Mouse (Mus musculus) CH12.LX (cell line): Measurements from ENCODE around the gene Glis3. TPM values are rescaled to one million over a fixed set of nuclear protein-coding genes. Genes with fewer than 3 reads are reported as not detected.

Source experiments
- DNase-seq: peaks from one replicate; pipeline ENCODE4 v3.0.0-alpha.2; 2013; ENCODE audit errors: extremely low read depth
- H3K27ac ChIP-seq: 2 replicates; pipeline ENCODE4 v1.5.1; 2012; ENCODE audit warnings: low read depth, mild to moderate bottlenecking, control low read depth, moderate library complexity; ENCODE audit not compliant: insufficient read depth
- H3K27me3 ChIP-seq: replicated peaks from 2 replicates; pipeline ENCODE3; 2012; ENCODE audit warnings: inconsistent platforms
- H3K36me3 ChIP-seq, 2 experiments: replicated peaks in 1 of 2; 2 replicates each; pipeline versions ENCODE3 to v1.6.1; 2012; ENCODE audit warnings: inconsistent platforms in 1 of 2, low read length in 1 of 2, mild to moderate bottlenecking in 1 of 2, mixed read lengths in 1 of 2, moderate library complexity in 1 of 2; ENCODE audit not compliant: control insufficient read depth in 1 of 2, insufficient read depth in 1 of 2
- H3K4me1 ChIP-seq, 2 experiments: 2 replicates each; pipeline ENCODE4 v1.6.1; 2012; ENCODE audit warnings: inconsistent platforms in 1 of 2, moderate library complexity in 1 of 2; ENCODE audit not compliant: insufficient read depth in 2 of 2, control insufficient read depth in 1 of 2
- H3K4me2 ChIP-seq: 2 replicates; pipeline ENCODE4 v1.6.1; 2012; ENCODE audit warnings: low read depth, mild to moderate bottlenecking, control low read depth; ENCODE audit not compliant: poor library complexity, insufficient read depth, severe bottlenecking
- H3K4me3 ChIP-seq, 3 experiments: fragments of 150-350 bp in 1 of 3; sonication (generic) in 1 of 3; replicated peaks in 1 of 3; 2 replicates each; pipeline versions ENCODE3 to v1.5.1; 2011 to 2012; ENCODE audit warnings: low read depth in 2 of 3, low read length in 2 of 3, mild to moderate bottlenecking in 2 of 3, moderate library complexity in 2 of 3, control low read depth in 1 of 3, improper control_type of control experiment in 1 of 3, inconsistent platforms in 1 of 3, mixed read lengths in 1 of 3; ENCODE audit not compliant: poor library complexity in 1 of 3
- H3K79me2 ChIP-seq: replicated peaks from 2 replicates; pipeline ENCODE4 v1.6.1; 2012; ENCODE audit warnings: mild to moderate bottlenecking, moderate library complexity; ENCODE audit not compliant: control insufficient read depth, poor library complexity, insufficient read depth, severe bottlenecking; ENCODE audit errors: extremely low read depth
- H3K9ac ChIP-seq: 2 replicates; pipeline ENCODE4 v1.6.1; 2012; ENCODE audit warnings: low read depth, mild to moderate bottlenecking, control low read depth, moderate library complexity; ENCODE audit not compliant: insufficient read depth
- H3K9me3 ChIP-seq: replicated peaks from 2 replicates; pipeline ENCODE3; 2012; ENCODE audit warnings: low read length, inconsistent platforms, mixed read lengths
- BHLHE40 ChIP-seq: IDR thresholded peaks from 2 replicates; pipeline ENCODE4 v1.6.1; 2011; ENCODE audit warnings: mild to moderate bottlenecking, low read depth, low read length, improper control_type of control experiment
- CHD1 ChIP-seq: IDR thresholded peaks from 2 replicates; pipeline ENCODE4 v1.6.1; 2012; ENCODE audit warnings: low read depth, low read length, improper control_type of control experiment, inconsistent platforms
- CHD2 ChIP-seq: IDR thresholded peaks from 2 replicates; pipeline ENCODE4 v1.6.1; 2011; ENCODE audit warnings: low read length, improper control_type of control experiment
- CTCF ChIP-seq, 2 experiments: IDR thresholded peaks in 1 of 2; conservative IDR thresholded peaks in 1 of 2; 2 replicates each; pipeline ENCODE4 v1.5.1; 2011 to 2012; ENCODE audit warnings: low read depth in 2 of 2, low read length in 2 of 2, improper control_type of control experiment in 1 of 2, inconsistent platforms in 1 of 2, mild to moderate bottlenecking in 1 of 2, moderate library complexity in 1 of 2
- E2F4 ChIP-seq: IDR thresholded peaks from 2 replicates; pipeline ENCODE4 v1.6.1; 2011; ENCODE audit warnings: low read depth, low read length, improper control_type of control experiment; ENCODE audit not compliant: insufficient replicate concordance
- ELF1 ChIP-seq: IDR thresholded peaks from 2 replicates; pipeline ENCODE4 v1.6.1; 2014; ENCODE audit warnings: low read depth, mild to moderate bottlenecking, inconsistent platforms, low read length, improper control_type of control experiment
- GABPA ChIP-seq: IDR thresholded peaks from 2 replicates; pipeline ENCODE4 v1.6.1; 2012; ENCODE audit warnings: low read depth, low read length, improper control_type of control experiment, inconsistent platforms; ENCODE audit not compliant: insufficient replicate concordance
- IRF4 ChIP-seq: IDR thresholded peaks from 2 replicates; pipeline ENCODE4 v1.6.1; 2014; ENCODE audit warnings: low read depth, mild to moderate bottlenecking, inconsistent platforms, low read length, improper control_type of control experiment
- JUND ChIP-seq: conservative IDR thresholded peaks from 2 replicates; pipeline ENCODE4 v1.6.1; 2011; ENCODE audit warnings: low read depth, low read length, improper control_type of control experiment
- MAFK ChIP-seq: IDR thresholded peaks from 2 replicates; pipeline ENCODE4 v1.6.1; 2011; ENCODE audit warnings: low read length, improper control_type of control experiment; ENCODE audit not compliant: insufficient replicate concordance
- MAZ ChIP-seq: IDR thresholded peaks from 2 replicates; pipeline ENCODE4 v1.6.1; 2012; ENCODE audit warnings: low read depth, mild to moderate bottlenecking, inconsistent platforms, low read length, improper control_type of control experiment, moderate library complexity
- MXI1 ChIP-seq: IDR thresholded peaks from 2 replicates; pipeline ENCODE4 v1.6.1; 2011; ENCODE audit warnings: mild to moderate bottlenecking, low read depth, low read length, improper control_type of control experiment
- NELFE ChIP-seq: IDR thresholded peaks from 2 replicates; pipeline ENCODE4 v1.6.1; 2011; ENCODE audit warnings: low read depth, low read length, improper control_type of control experiment
- PAX5 ChIP-seq: IDR thresholded peaks from 2 replicates; pipeline ENCODE4 v1.6.1; 2012; ENCODE audit warnings: low read length, inconsistent platforms, mixed read lengths
- POLR2A ChIP-seq: IDR thresholded peaks from 2 replicates; pipeline ENCODE4 v1.6.1; 2011; ENCODE audit warnings: low read depth, mild to moderate bottlenecking, improper control_type of control experiment, low read length
- POLR2AphosphoS2 ChIP-seq: IDR thresholded peaks from 2 replicates; pipeline ENCODE4 v1.6.1; 2011; ENCODE audit warnings: low read depth, low read length, improper control_type of control experiment
- SMC3 ChIP-seq: IDR thresholded peaks from 2 replicates; pipeline ENCODE4 v1.6.1; 2011; ENCODE audit warnings: low read depth, low read length, improper control_type of control experiment
- TBP ChIP-seq: conservative IDR thresholded peaks from 2 replicates; pipeline ENCODE4 v1.6.1; 2011; ENCODE audit warnings: low read depth, low read length, improper control_type of control experiment
- TCF12 ChIP-seq: IDR thresholded peaks from 2 replicates; pipeline ENCODE4 v1.6.1; 2014; ENCODE audit warnings: low read depth, mild to moderate bottlenecking, inconsistent platforms, low read length, improper control_type of control experiment
- UBTF ChIP-seq: IDR thresholded peaks from 2 replicates; pipeline ENCODE4 v1.6.1; 2012; ENCODE audit warnings: low read depth, mild to moderate bottlenecking, inconsistent platforms, low read length, improper control_type of control experiment, moderate library complexity
- USF1 ChIP-seq: IDR thresholded peaks from 2 replicates; pipeline ENCODE4 v1.6.1; 2014; ENCODE audit warnings: low read depth, mild to moderate bottlenecking, inconsistent platforms, low read length, improper control_type of control experiment
- dilution Hi-C: fragments of 300-500 bp; cut with MboI; formaldehyde crosslinking; loops from 2 replicates; pipeline ENCODE4 v1.14.3; 2020; ENCODE audit warnings: low sequenced_read_pairs; ENCODE audit not compliant: extremely low pct_unique_long_range_greater_than_20kb, extremely low pct_ligation_motif_present
- in situ Hi-C: fragments of 300-500 bp; cut with MboI; formaldehyde crosslinking; loops from 3 replicates; pipeline ENCODE4 v1.14.3; 2019; ENCODE audit warnings: low sequenced_read_pairs, low pct_ligation_motif_present, low pct_unique_long_range_greater_than_20kb, mixed read lengths
- polyA plus RNA-seq: library from polyadenylated mRNA; unstranded; fragments of >175 nt; gene quantifications from 2 replicates; pipeline ENCODE4 v1.2.1, GENCODE M21; 2012; ENCODE audit warnings: low read depth; ENCODE audit not compliant: insufficient read length
- total RNA-seq, 2 experiments: library from RNA; depleted of rRNA; stranded (reverse); fragments of 300-350 nt in 1 of 2; fragments of >200 nt in 1 of 2; gene quantifications; 2 replicates each; pipeline ENCODE4 v1.2.3; 2012 to 2014

The Glis3 gene
- total and polyA plus RNA-seq, 3 experiments = not detected

- Histone ChIP-seq H3K79me2 (no peaks in the 10 kb centered on the region), H3K4me2 (0 out of 2 replicates have a peak overlapping the region, but pooled peaks have one; percentile 23), H3K4me1 (no peaks in the 10 kb centered on the region), H3K27ac (no peak overlapping the region), H3K9ac (no peak overlapping the region), H3K36me3 (no peaks in the 10 kb centered on the region), H3K27me3 (no peaks in the 10 kb centered on the region), H3K4me3 (no peak overlapping the region), H3K9me3 (no peaks in the 10 kb centered on the region)
- TF ChIP-seq UBTF (no peak), JUND (no peak), PAX5 (no peak), GABPA (no peak), BHLHE40 (no peak), CHD1 (no peak), MAFK (no peak), NELFE (no peak), MXI1 (no peak), USF1 (no peak), POLR2AphosphoS2 (no peak), CTCF (conservative IDR thresholded peaks at IDR 0.05 in 1 of 2, IDR thresholded peaks at IDR 0.05 in 1 of 2; ENCODE audit: low read depth in 2 of 2, low read length in 2 of 2) (no peak), TCF12 (no peak), IRF4 (no peak)
- dilution Hi-C loops (no loop called here), in situ Hi-C loops (no loop called here)
- no peak for DNase-seq
Measured at GRCm38 (mm10) chr19:28646286-28646685, 33.6 kb downstream of the Glis3 start.

GRCm38 (mm10) chr19:28640861-28641381 lies 39.0 kb downstream of the Glis3 start:
- H3K27me3 ChIP-seq = no peaks in the 10 kb centered on the region
- DNase-seq = no peak
- no peaks in the 10 kb centered on the region for H3K9me3 ChIP-seq
- H3K36me3 ChIP-seq = no peaks in the 10 kb centered on the region
- H3K4me3 ChIP-seq = no peak overlapping the region
- no peak overlapping the region for H3K9ac ChIP-seq
- H3K27ac ChIP-seq = no peak overlapping the region
- TF ChIP-seq TBP (no peak), SMC3 (no peak), ELF1 (no peak), IRF4 (no peak), MAZ (no peak), UBTF (no peak), POLR2A (no peak), E2F4 (no peak), CHD2 (no peak)
- TF ChIP-seq, all 38 proteins: peak for 0
- dilution Hi-C loops (no loop called here), in situ Hi-C loops (no loop called here)
- Histone ChIP-seq H3K4me1 (no peaks in the 10 kb centered on the region), H3K79me2 (no peaks in the 10 kb centered on the region), H3K4me2 (no peak overlapping the region)
